Mouse (Mus musculus): ENCODE data around the gene Hbq1b. TPM values are rescaled to one million over a fixed set of nuclear protein-coding genes. Genes with fewer than 3 reads are reported as not detected.
"Not testable (repeated sequence)": the region's sequence is repeated elsewhere in the genome, so short reads cannot be mapped to it uniquely, and the experiment has no call there.

Gene Hbq1b
- polyA plus RNA-seq, 1 experiment from 2014 or later: 1.4 TPM

GRCm38 (mm10) chr11:32292819-32293218 lies 6.1 kb downstream of the Hbq1b start:
- not testable (repeated sequence) for H3K27me3 ChIP-seq; H3K9ac ChIP-seq (replicated peaks); H3K4me1 ChIP-seq (replicated peaks); H3K27ac ChIP-seq; H3K4me3 ChIP-seq (replicated peaks); H3K9me3 ChIP-seq; H3K4me2 ChIP-seq (replicated peaks); ATAC-seq; H3K36me3 ChIP-seq
- WGBS: 81% methylated on average over 4 of the region's 4 CpGs

GRCm38 (mm10) chr11:32293479-32293878 lies 6.7 kb downstream of the Hbq1b start:
- H3K9ac ChIP-seq (replicated peaks); H3K4me3 ChIP-seq (replicated peaks); H3K4me1 ChIP-seq (replicated peaks); H3K36me3 ChIP-seq; H3K4me2 ChIP-seq (replicated peaks); H3K9me3 ChIP-seq; H3K27me3 ChIP-seq; ATAC-seq; H3K27ac ChIP-seq: not testable (repeated sequence)
- WGBS: 64% methylated on average over 3 of the region's 3 CpGs

GRCm38 (mm10) chr11:32296203-32296602 lies 9.4 kb downstream of the Hbq1b start, which contains the start of gene Hba-a2:
TSS of gene Hba-a2 (plus strand) at chr11:32296489.
- H3K4me3 ChIP-seq (replicated peaks); H3K27me3 ChIP-seq; H3K9me3 ChIP-seq; H3K36me3 ChIP-seq; H3K9ac ChIP-seq (replicated peaks); ATAC-seq; H3K27ac ChIP-seq; H3K4me1 ChIP-seq (replicated peaks); H3K4me2 ChIP-seq (replicated peaks): not testable (repeated sequence)
- WGBS: no CpG with 5 or more reads among the region's 4 CpGs

GRCm38 (mm10) chr11:32297417-32297816 lies 10.7 kb downstream of the Hbq1b start:
- H3K9me3 ChIP-seq; ATAC-seq; H3K4me2 ChIP-seq (replicated peaks); H3K9ac ChIP-seq (replicated peaks); H3K4me3 ChIP-seq (replicated peaks); H3K4me1 ChIP-seq (replicated peaks); H3K36me3 ChIP-seq; H3K27ac ChIP-seq: not testable (repeated sequence)
- WGBS: 50% methylated on average over 2 of the region's 2 CpGs
- H3K27me3 ChIP-seq: peaks cover 13% of the 10 kb centered on the region

GRCm38 (mm10) chr11:32297866-32298531 lies 11.2 kb downstream of the Hbq1b start:
- H3K36me3 ChIP-seq: no peaks in the 10 kb centered on the region
- H3K9ac ChIP-seq (replicated peaks): no peak overlapping the region
- 94% methylated on average over 1 of the region's 1 CpGs for WGBS
- peaks cover 13% of the 10 kb centered on the region for H3K27me3 ChIP-seq
- no peak overlapping the region for H3K4me3 ChIP-seq (replicated peaks)
- no peaks in the 10 kb centered on the region for H3K4me1 ChIP-seq (replicated peaks)
- no peak overlapping the region for H3K27ac ChIP-seq
- H3K9me3 ChIP-seq: no peaks in the 10 kb centered on the region
- ATAC-seq: no peak
- H3K4me2 ChIP-seq (replicated peaks): no peak overlapping the region

GRCm38 (mm10) chr11:32298532-32298918 lies 11.8 kb downstream of the Hbq1b start:
- Histone ChIP-seq H3K9ac (replicated peaks) (no peak overlapping the region), H3K27ac (no peak overlapping the region), H3K27me3 (peaks cover 13% of the 10 kb centered on the region), H3K4me3 (replicated peaks) (no peak overlapping the region), H3K36me3 (no peaks in the 10 kb centered on the region), H3K4me2 (replicated peaks) (no peak overlapping the region), H3K4me1 (replicated peaks) (no peaks in the 10 kb centered on the region), H3K9me3 (no peaks in the 10 kb centered on the region)
- WGBS: 94% methylated on average over 2 of the region's 2 CpGs
- no peak for ATAC-seq

GRCm38 (mm10) chr11:32299865-32300264 lies 13.1 kb downstream of the Hbq1b start, which contains the start of gene Hbq1a:
TSS of gene Hbq1a (plus strand) at chr11:32300069.
- ATAC-seq: peak; percentile 67
- not testable (repeated sequence) for H3K27ac ChIP-seq; H3K36me3 ChIP-seq; H3K9me3 ChIP-seq; H3K9ac ChIP-seq (replicated peaks); H3K4me1 ChIP-seq (replicated peaks)
- Histone ChIP-seq H3K4me2 (replicated peaks) (peak within 1 kb of the TSS; percentile 50), H3K4me3 (replicated peaks) (peak within 1 kb of the TSS; percentile 28), H3K27me3 (peaks cover 13% of the 10 kb centered on the region)
- 5% methylated on average over 16 of the region's 16 CpGs for WGBS

- peaks cover 13% of the 10 kb centered on the region for H3K27me3 ChIP-seq
- peak overlapping the region; percentile 28 for H3K4me3 ChIP-seq (replicated peaks)
- H3K27ac ChIP-seq: no peak overlapping the region
- no peaks in the 10 kb centered on the region for H3K36me3 ChIP-seq
- WGBS: 53% methylated on average over 16 of the region's 17 CpGs
- no peaks in the 10 kb centered on the region for H3K4me1 ChIP-seq (replicated peaks)
- H3K9me3 ChIP-seq: no peaks in the 10 kb centered on the region
- ATAC-seq: peak; percentile 51
- no peak overlapping the region for H3K9ac ChIP-seq (replicated peaks)
- H3K4me2 ChIP-seq (replicated peaks): peak overlapping the region; percentile 50
Observed at GRCm38 (mm10) chr11:32300279-32301267, 13.8 kb downstream of the Hbq1b start.

GRCm38 (mm10) chr11:32301506-32301905 lies 14.7 kb downstream of the Hbq1b start:
- H3K4me3 ChIP-seq (replicated peaks): no peak overlapping the region
- H3K36me3 ChIP-seq: no peaks in the 10 kb centered on the region
- H3K9me3 ChIP-seq: no peaks in the 10 kb centered on the region
- H3K27me3 ChIP-seq: peaks cover 13% of the 10 kb centered on the region
- H3K4me1 ChIP-seq (replicated peaks): no peaks in the 10 kb centered on the region
- ATAC-seq: no peak
- no peak overlapping the region for H3K4me2 ChIP-seq (replicated peaks)
- H3K9ac ChIP-seq (replicated peaks): no peak overlapping the region
- no peak overlapping the region for H3K27ac ChIP-seq
- 73% methylated on average over 1 of the region's 1 CpGs for WGBS

- Histone ChIP-seq H3K4me3 (replicated peaks) (no peak overlapping the region), H3K9ac (replicated peaks) (no peak overlapping the region), H3K4me1 (replicated peaks) (no peaks in the 10 kb centered on the region), H3K27ac (no peak overlapping the region), H3K36me3 (no peaks in the 10 kb centered on the region), H3K27me3 (peaks cover 13% of the 10 kb centered on the region), H3K9me3 (no peaks in the 10 kb centered on the region), H3K4me2 (replicated peaks) (no peak overlapping the region)
- no peak for ATAC-seq
- 61% methylated on average over 2 of the region's 2 CpGs for WGBS
Observed at GRCm38 (mm10) chr11:32302824-32303419, 16.2 kb downstream of the Hbq1b start.

- Histone ChIP-seq H3K4me2 (replicated peaks) (no peak overlapping the region), H3K9me3 (no peaks in the 10 kb centered on the region), H3K4me1 (replicated peaks) (no peaks in the 10 kb centered on the region), H3K27me3 (peaks cover 13% of the 10 kb centered on the region), H3K9ac (replicated peaks) (no peak overlapping the region), H3K36me3 (no peaks in the 10 kb centered on the region), H3K4me3 (replicated peaks) (no peak overlapping the region), H3K27ac (no peak overlapping the region)
- ATAC-seq: no peak
- 87% methylated on average over 1 of the region's 1 CpGs for WGBS
Observed at GRCm38 (mm10) chr11:32303455-32303854, 16.7 kb downstream of the Hbq1b start.

- no peak overlapping the region for H3K27ac ChIP-seq
- H3K9me3 ChIP-seq: no peaks in the 10 kb centered on the region
- no peaks in the 10 kb centered on the region for H3K36me3 ChIP-seq
- H3K27me3 ChIP-seq: no peaks in the 10 kb centered on the region
- H3K4me3 ChIP-seq (replicated peaks): no peak overlapping the region
- H3K4me2 ChIP-seq (replicated peaks): no peak overlapping the region
- ATAC-seq: no peak
- no peaks in the 10 kb centered on the region for H3K4me1 ChIP-seq (replicated peaks)
- no peak overlapping the region for H3K9ac ChIP-seq (replicated peaks)
- WGBS: 84% methylated on average over 1 of the region's 1 CpGs
Observed at GRCm38 (mm10) chr11:32307006-32307405, 20.2 kb downstream of the Hbq1b start.
